Mouse (Mus musculus): Measurements from ENCODE around the gene Foxi3.

- TF ChIP-seq CTCF (IDR thresholded peaks at IDR 0.05; ENCODE audit: extremely low read depth, insufficient read length, insufficient replicate concordance, low read depth, low read length) = no peak
- TF ChIP-seq POLR2A (IDR thresholded peaks at IDR 0.05; ENCODE audit: low read depth, low read length) = no peak
Measured at GRCm38 (mm10) chr6:70918827-70919226, 37.5 kb upstream of the Foxi3 start, which contains the start of gene Tex37.

Measured in small intestine, adult 2 months (tissue).